ENCODE assay signal across 19 mouse cellular contexts in genomic region chr15:52899822-52900221, GRCm38 (mm10).
A peak's percentile ranks its signal among the peaks of the same experiment; 100 is the strongest.
DNase-seq lines count a peak whose midpoint lies in the region.
"Had no signal": no experiment of that assay in that cellular context is flagged by ENCODE, and none has a peak within 500 bp of the region (broad histone marks: within the 10 kb centered on the region; RNA-seq: fewer than 3 reads in every experiment).

No protein-coding gene starts in this region.

- DNase-seq in thymus, postnatal 0 days (ENCODE audit: low spot score): peak; percentile 11
- DNase-seq in thymus, adult 18-20 months: no peak
- peak; percentile 11 for DNase-seq in MEL-GATA-1-ER (ENCODE audit: extremely low read depth, low read depth)
- peak; percentile 26 for DNase-seq in naive thymus-derived CD4-positive, alpha-beta T cell, adult 2 months (ENCODE audit: low read depth)
- DNase-seq in heart, adult 8-10 months (ENCODE audit: low spot score): no peak
- DNase-seq in spleen, postnatal 14 days (ENCODE audit: low spot score in 2 of 2): no peak
- DNase-seq in embryo, embryonic 10 days (ENCODE audit: low spot score): no peak
- DNase-seq: adrenal gland, postnatal 10 days; B cell, adult 2 months; cerebellum, adult 8-10 months; cerebellum, postnatal 25 days; embryo, embryonic 11 days; gastrocnemius, postnatal 36 days; heart, adult 18-20 months; heart, postnatal 4 days; kidney, adult 11 months; kidney, postnatal 25 days; right cerebral cortex, adult 18-20 months; right cerebral cortex, postnatal 4 days had no signal

Comparison
In these comparisons a context has a peak if more than half of its experiments do, and no peak if none do; other contexts are left out.
1. DNase-seq: peak in thymus, postnatal 0 days (single experiment), MEL-GATA-1-ER (single experiment) and naive thymus-derived CD4-positive, alpha-beta T cell, adult 2 months (single experiment); none in thymus, adult 18-20 months (0 of 2), heart, adult 8-10 months (single experiment), spleen, postnatal 14 days (0 of 2) and embryo, embryonic 10 days (single experiment).